Mouse (Mus musculus): ENCODE measurements at regions not wholly inside any gene's neighbourhood (a gene's known extent, or its start where the extent isn't known, plus 50 kb on each side); places are given as distances from the start of the nearest gene placed in this dataset.

- DNase-seq, result peak in 1 of 2 experiments; percentile 62
Measured at GRCm38 (mm10) chr14:8935121-8935520, 269.1 kb upstream of the 4930452B06Rik start.

Data from kidney, postnatal 25 days (tissue).